Mouse (Mus musculus) limb, embryonic 10.5 days (tissue): ENCODE measurements around the gene Trip13. TPM values are rescaled to one million over a fixed set of nuclear protein-coding genes. Genes with fewer than 3 reads are reported as not detected.

ENCODE experiments used
- DNase-seq: peaks from one replicate; pipeline ENCODE4 v3.0.0-alpha.2; 2017; ENCODE audit warnings: low spot score
- H3K27ac ChIP-seq: fragments of 300-500 bp; sonication (generic); 2 replicates; pipeline ENCODE4 v1.5.1; 2016; ENCODE audit warnings: mild to moderate bottlenecking
- H3K27me3 ChIP-seq: fragments of 300-500 bp; sonication (generic); 2 replicates; pipeline ENCODE4 v1.6.1; 2016; ENCODE audit warnings: low read depth, mild to moderate bottlenecking; ENCODE audit not compliant: poor library complexity, severe bottlenecking
- H3K36me3 ChIP-seq: fragments of 300-500 bp; sonication (generic); 2 replicates; pipeline ENCODE4 v1.6.1; 2016; ENCODE audit warnings: mild to moderate bottlenecking, moderate library complexity
- H3K4me1 ChIP-seq: fragments of 300-500 bp; sonication (generic); 2 replicates; pipeline ENCODE4 v1.6.1; 2016
- H3K4me3 ChIP-seq: fragments of 300-500 bp; sonication (generic); 2 replicates; pipeline ENCODE4 v1.5.1; 2016; ENCODE audit warnings: mild to moderate bottlenecking, moderate library complexity
- H3K9me3 ChIP-seq: fragments of 300-500 bp; sonication (generic); replicated peaks from 2 replicates; pipeline ENCODE4 v1.6.1; 2016; ENCODE audit warnings: mild to moderate bottlenecking
- WGBS: fragments of 180-500 bp; shearing (Covaris S2); methylation state at CpG from one replicate; pipeline ENCODE4 v1.1.7; 2016; 5-methylcytosine and 5-hydroxymethylcytosine counted together
- microRNA-seq: library from miRNA; unstranded; fragments of <30 nt; microRNA quantifications from one replicate; pipeline ENCODE4, GENCODE M21; 2017
- polyA plus RNA-seq: library from polyadenylated mRNA; unstranded; fragments of >200 nt; fragmentation: Nextera tagmentation; extraction: Ambion mirVana; gene quantifications from 2 replicates; pipeline ENCODE4 v1.2.1, GENCODE M21; 2016

The Trip13 gene
- polyA plus RNA-seq, 1 experiment from 2014 or later, result 81.1 TPM

DNA sequence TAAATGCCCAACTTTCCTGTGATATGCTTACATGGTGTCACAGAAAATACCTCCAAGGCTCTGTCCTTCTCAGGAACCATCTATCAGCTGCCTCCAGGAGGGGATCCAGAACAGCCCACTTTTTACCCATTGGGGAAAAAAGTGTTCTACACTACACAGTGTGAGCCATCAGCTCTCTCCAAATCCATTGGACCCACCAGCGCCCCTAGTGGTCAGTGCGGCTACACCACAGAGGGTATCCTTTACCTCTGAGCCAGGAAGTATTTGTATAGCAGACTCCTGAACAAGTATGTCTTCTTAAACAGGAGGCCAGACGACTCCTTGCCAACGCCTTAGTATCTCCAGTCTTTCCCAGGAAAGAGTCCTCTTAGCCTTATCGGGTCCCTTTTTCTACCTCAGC, 57.8 kb downstream of the Trip13 start:
- DNase-seq, result no peak
- Histone ChIP-seq H3K27ac (no peak overlapping the region), H3K27me3 (no peaks in the 10 kb centered on the region), H3K9me3 (no peaks in the 10 kb centered on the region), H3K4me3 (no peak overlapping the region), H3K4me1 (peaks cover 8% of the 10 kb centered on the region), H3K36me3 (no peaks in the 10 kb centered on the region)
- 83% methylated on average over 5 of the region's 5 CpGs for WGBS

GRCm38 (mm10) chr13:73872159-73872558, 65.4 kb downstream of the Trip13 start:
- H3K36me3 ChIP-seq, result no peaks in the 10 kb centered on the region
- no peak overlapping the region for H3K4me3 ChIP-seq
- 87% methylated on average over 2 of the region's 2 CpGs for WGBS
- H3K27ac ChIP-seq, result no peak overlapping the region
- no peaks in the 10 kb centered on the region for H3K4me1 ChIP-seq
- H3K9me3 ChIP-seq, result no peaks in the 10 kb centered on the region
- DNase-seq, result no peak
- H3K27me3 ChIP-seq, result no peaks in the 10 kb centered on the region

Small RNAs within 50 kb of the gene (microRNA-seq; reads per million reads assigned to microRNA genes)
- gene Gm25197, result not detected

Other genes with a start within 250 kb of the Trip13 start
- gene Slc6a19, start 232.9 kb downstream of the Trip13 start, polyA plus RNA-seq, result not detected in 2 replicates
- gene Slc12a7, start 204.7 kb downstream of the Trip13 start, polyA plus RNA-seq, result 49.5 and 59.6 TPM in 2 replicates
- 43.2 and 57.4 TPM in 2 replicates for gene Nkd2, start 90.2 kb downstream of the Trip13 start, polyA plus RNA-seq
- gene Brd9, start within 50 bp of the Trip13 start, polyA plus RNA-seq, result 42.8 and 55.3 TPM in 2 replicates
- not detected in 2 replicates for gene Zdhhc11, start 26.1 kb upstream of the Trip13 start, polyA plus RNA-seq
- 0.20 and 0.25 TPM in 2 replicates for gene Tppp, start 71.6 kb upstream of the Trip13 start, polyA plus RNA-seq
- gene Cep72, start 124.5 kb upstream of the Trip13 start, polyA plus RNA-seq, result 21.2 and 27.7 TPM in 2 replicates
- gene Slc9a3, start 183.7 kb upstream of the Trip13 start, polyA plus RNA-seq, result not detected in 2 replicates